8 mouse cellular contexts compared by ENCODE assay signal in the genomic region with DNA sequence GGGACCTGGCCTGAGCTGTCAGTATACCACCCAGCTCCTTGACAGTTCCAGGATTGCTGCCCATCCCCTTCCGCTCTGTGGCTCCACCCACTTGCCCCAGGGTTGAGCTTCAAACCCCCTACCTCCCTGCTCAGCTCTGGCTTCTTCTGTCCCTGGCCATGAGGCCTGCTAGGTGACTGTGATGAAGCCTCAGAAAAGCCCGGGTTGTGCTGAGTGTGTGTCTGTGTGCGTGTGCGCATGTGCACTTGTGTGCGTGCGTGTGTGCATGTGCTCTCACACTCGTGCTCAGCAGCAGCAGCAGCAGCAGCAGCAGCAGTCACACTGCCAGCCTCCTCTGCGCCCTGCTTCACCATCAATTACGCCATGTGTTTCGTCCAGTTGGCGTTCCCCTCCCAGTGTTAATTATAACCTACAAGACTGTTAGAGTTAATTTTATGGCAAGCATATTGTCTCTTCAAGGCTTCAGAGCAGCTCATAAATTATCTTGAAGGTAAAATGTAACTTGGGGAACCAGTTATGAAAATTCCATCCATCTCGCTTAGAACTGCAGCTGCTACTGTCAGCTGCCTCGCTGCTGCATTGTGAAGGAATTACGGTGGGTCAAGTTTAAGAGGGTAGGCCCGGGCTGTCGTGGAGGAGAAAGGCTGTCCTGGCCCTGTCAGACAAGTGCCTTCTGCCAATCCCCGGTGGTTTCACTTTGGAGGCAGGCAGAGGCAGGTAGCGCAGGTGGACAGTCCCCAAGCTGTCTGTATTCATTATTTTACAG.
DNase-seq lines count a peak whose midpoint lies in the region; ATAC-seq and TF ChIP-seq lines count a peak whose summit lies in the region.

No protein-coding gene starts in this region.

- H3K27me3 ChIP-seq in liver, adult 2 months (ENCODE audit: control insufficient read depth, insufficient read depth, low read length) = no peaks in the 10 kb centered on the region
- H3K27me3 ChIP-seq in liver, embryonic 11.5 days (replicated peaks; ENCODE audit: control insufficient read depth, insufficient read depth, low read length) = no peaks in the 10 kb centered on the region
- peaks cover 95% of the 10 kb centered on the region for H3K27me3 ChIP-seq in limb, embryonic 10.5 days (ENCODE audit: low read depth, poor library complexity, severe bottlenecking)
- H3K27me3 ChIP-seq in neural tube, embryonic 14.5 days (ENCODE audit: control insufficient read depth, insufficient read depth, low read length) = no peaks in the 10 kb centered on the region

- H3K4me2 ChIP-seq in liver, embryonic 11.5 days = no peak overlapping the region
- no peak overlapping the region for H3K4me2 ChIP-seq in neural tube, embryonic 14.5 days (ENCODE audit: low read depth, low read length)

- 94% methylated on average over 18 of the region's 18 CpGs for WGBS in liver, adult 2 months
- 81% methylated on average over 18 of the region's 18 CpGs for WGBS in liver, embryonic 11.5 days
- WGBS in limb, embryonic 10.5 days = 35% methylated on average over 18 of the region's 18 CpGs
- 34% methylated on average over 18 of the region's 18 CpGs for WGBS in neural tube, embryonic 14.5 days

- no peak overlapping the region for H3K4me3 ChIP-seq in liver, adult 2 months (ENCODE audit: insufficient read depth, low read depth, low read length)
- H3K4me3 ChIP-seq in liver, embryonic 11.5 days (ENCODE audit: low read depth, low read length) = no peak overlapping the region
- H3K4me3 ChIP-seq in limb, embryonic 10.5 days = no peak overlapping the region
- no peak overlapping the region for H3K4me3 ChIP-seq in neural tube, embryonic 14.5 days (ENCODE audit: low read depth, low read length)

- no peak for TF ChIP-seq CTCF in liver, adult 2 months (IDR thresholded peaks at IDR 0.05; ENCODE audit: low read depth, low read length)

- H3K4me1 ChIP-seq in liver, adult 2 months (ENCODE audit: control insufficient read depth, insufficient read depth, low read length) = peaks cover 15% of the 10 kb centered on the region
- H3K4me1 ChIP-seq in liver, embryonic 11.5 days (replicated peaks; ENCODE audit: control insufficient read depth, insufficient read depth, low read length) = peaks cover 7% of the 10 kb centered on the region
- peaks cover 34% of the 10 kb centered on the region for H3K4me1 ChIP-seq in limb, embryonic 10.5 days
- peaks cover 24% of the 10 kb centered on the region; the same call in 1 of the 2 replicates for H3K4me1 ChIP-seq in neural tube, embryonic 14.5 days (ENCODE audit: control insufficient read depth, insufficient read depth, low read length)

- no peak for ATAC-seq in liver, embryonic 11.5 days (replicated peaks; ENCODE audit: low FRiP score)
- peak; percentile 58 for ATAC-seq in neural tube, embryonic 14.5 days (ENCODE audit: low read depth)

- H3K36me3 ChIP-seq in liver, adult 2 months (ENCODE audit: control insufficient read depth, insufficient read depth, low read length) = no peaks in the 10 kb centered on the region
- no peaks in the 10 kb centered on the region for H3K36me3 ChIP-seq in liver, embryonic 11.5 days (ENCODE audit: control insufficient read depth, insufficient read depth, low read length)
- H3K36me3 ChIP-seq in limb, embryonic 10.5 days = no peaks in the 10 kb centered on the region; the same call in 1 of the 2 replicates
- no peaks in the 10 kb centered on the region for H3K36me3 ChIP-seq in neural tube, embryonic 14.5 days (ENCODE audit: control insufficient read depth, insufficient read depth, low read length)

- no peaks in the 10 kb centered on the region for H3K9me3 ChIP-seq in liver, embryonic 11.5 days (ENCODE audit: control insufficient read depth, low read length)
- H3K9me3 ChIP-seq in limb, embryonic 10.5 days (replicated peaks) = no peaks in the 10 kb centered on the region
- no peaks in the 10 kb centered on the region for H3K9me3 ChIP-seq in neural tube, embryonic 14.5 days (ENCODE audit: control insufficient read depth, low read length)

- no peak for TF ChIP-seq POLR2A in liver, adult 2 months (IDR thresholded peaks at IDR 0.05; ENCODE audit: extremely low read depth, insufficient read depth, low read length)

- H3K79me2 ChIP-seq in liver, adult 2 months (ENCODE audit: control insufficient read depth, insufficient read depth, low read length) = no peaks in the 10 kb centered on the region; the same call in 1 of the 2 replicates

- H3K9ac ChIP-seq in liver, adult 2 months (ENCODE audit: low read depth, low read length) = no peak overlapping the region
- no peak overlapping the region for H3K9ac ChIP-seq in liver, embryonic 11.5 days (ENCODE audit: low read depth, low read length)
- H3K9ac ChIP-seq in neural tube, embryonic 14.5 days (replicated peaks; ENCODE audit: low read depth, low read length) = no peak overlapping the region

- H3K27ac ChIP-seq in liver, adult 2 months (replicated peaks; ENCODE audit: insufficient read depth, low read depth, low read length) = peak overlapping the region; percentile 5; the same call in 1 of the 2 replicates
- H3K27ac ChIP-seq in liver, embryonic 11.5 days (ENCODE audit: low read depth, low read length) = no peak overlapping the region
- H3K27ac ChIP-seq in limb, embryonic 10.5 days = peak overlapping the region; percentile 53; the same call in 1 of the 2 replicates
- no peak overlapping the region for H3K27ac ChIP-seq in neural tube, embryonic 14.5 days (ENCODE audit: low read depth, low read length)

- DNase-seq in embryo, embryonic 10.5 days (ENCODE audit: low spot score) = peak; percentile 47
- no peak for DNase-seq in embryo, embryonic 9.5 days (ENCODE audit: extremely low spot score)
- no peak for DNase-seq in liver, adult 2 months (ENCODE audit: extremely low read depth, low read depth, low spot score)
- no peak for DNase-seq in liver, embryonic 11.5 days (ENCODE audit: low spot score)
- peak; percentile 57 for DNase-seq in limb, embryonic 10.5 days (ENCODE audit: low spot score)
- DNase-seq in adipocyte (ENCODE audit: low spot score) = no peak
- DNase-seq in lung, adult 18-20 months = no peak

Comparison
In these comparisons a context has a peak if more than half of its experiments do, and no peak if none do; other contexts are left out.
1. DNase-seq: peak in embryo, embryonic 10.5 days (single experiment) and limb, embryonic 10.5 days (single experiment); none in embryo, embryonic 9.5 days (single experiment), liver, adult 2 months (single experiment), liver, embryonic 11.5 days (single experiment), adipocyte (single experiment) and lung, adult 18-20 months (0 of 2).
2. H3K27ac ChIP-seq: peak in liver, adult 2 months (single experiment) and limb, embryonic 10.5 days (single experiment); none in liver, embryonic 11.5 days (single experiment) and neural tube, embryonic 14.5 days (single experiment).